Mouse (Mus musculus) layer of hippocampus, postnatal 14 days (tissue): ENCODE measurements around the gene Gm28635. TPM values are rescaled to one million over a fixed set of nuclear protein-coding genes. Genes with fewer than 3 reads are reported as not detected.
A peak's percentile ranks its signal among the peaks of the same experiment; 100 is the strongest.

Experiments used
- DNase-seq, 2 experiments: peaks; one replicate each; pipeline ENCODE4 v3.0.0; 2021 to 2022; ENCODE audit warnings: low spot score in 2 of 2, mixed read lengths in 1 of 2
- long read RNA-seq, 2 experiments: library from polyadenylated mRNA; stranded (forward); transcript quantifications; one replicate each; pipeline ENCODE4 v2.0.0; 2021
- total RNA-seq, 2 experiments: library from RNA; stranded (reverse); gene quantifications; 2 replicates each; pipeline ENCODE4 v1.2.3; 2021

Gene Gm28635
- 1 to 10 TPM; 2.9 to 9.8 TPM for total RNA-seq
- long read RNA-seq, experiment 1 = 0 reads
- long read RNA-seq, experiment 2 = 0 reads

DNA sequence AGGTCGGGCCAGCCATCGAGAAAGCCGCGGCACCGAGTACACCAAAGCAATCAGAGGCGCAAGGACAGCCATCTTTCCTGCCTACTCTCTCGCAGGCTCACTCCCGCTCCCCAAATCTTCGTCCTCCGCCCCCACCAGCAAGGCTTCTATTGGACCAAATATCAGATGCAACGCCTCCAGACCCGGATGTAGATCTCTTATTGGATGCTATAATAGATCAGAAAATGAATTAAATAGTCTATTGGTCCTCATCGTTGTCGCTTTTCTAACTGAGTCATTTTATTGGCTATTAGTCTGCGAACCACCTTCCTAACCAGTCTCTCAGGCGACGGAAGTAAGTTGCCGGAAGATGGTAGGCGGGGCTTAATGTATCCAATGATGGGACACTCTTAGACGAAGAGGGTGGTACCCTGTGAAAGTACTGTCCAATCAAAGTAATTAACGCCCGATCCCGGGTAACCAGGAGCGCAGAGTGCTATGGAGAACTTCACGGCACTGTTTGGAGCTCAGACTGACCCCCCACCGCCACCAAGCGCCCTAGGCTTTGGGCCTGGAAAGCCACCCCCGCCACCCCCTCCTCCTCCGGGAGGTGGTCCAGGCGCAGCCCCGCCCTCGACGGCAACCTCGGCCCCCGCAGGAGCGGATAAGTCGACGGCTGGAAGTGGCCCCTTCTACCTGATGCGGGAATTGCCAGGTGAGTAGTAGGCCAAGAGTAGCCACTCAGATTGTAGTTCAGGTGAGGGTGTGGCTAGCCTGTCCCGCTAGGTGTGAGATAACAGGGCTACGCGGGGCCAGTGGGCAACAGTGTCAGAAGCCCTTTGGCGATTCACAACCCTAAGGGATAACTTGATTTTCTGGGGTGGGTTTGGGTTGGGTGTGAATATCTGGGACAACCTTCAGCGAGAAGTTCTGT lies at the start of gene Gm28635, which contains the start of gene Med19:
Gene Gm28635 (minus strand): TSS at position 74 of the 913 bp plus-strand sequence.
Gene Med19 (plus strand): TSS at position 435 of the 913 bp plus-strand sequence.
- peak; percentile 86 to 99 for DNase-seq

- DNase-seq = peak; percentile 88 to 97
Observed at GRCm38 (mm10) chr2:84727172-84727858, 49.5 kb upstream of the Gm28635 start, which contains the start of gene Clp1. Gene Clp1, minus strand, starts transcription at chr2:84727350.

GRCm38 (mm10) chr2:84726716-84727115 lies 48.9 kb upstream of the Gm28635 start:
- no peak for DNase-seq

DNA sequence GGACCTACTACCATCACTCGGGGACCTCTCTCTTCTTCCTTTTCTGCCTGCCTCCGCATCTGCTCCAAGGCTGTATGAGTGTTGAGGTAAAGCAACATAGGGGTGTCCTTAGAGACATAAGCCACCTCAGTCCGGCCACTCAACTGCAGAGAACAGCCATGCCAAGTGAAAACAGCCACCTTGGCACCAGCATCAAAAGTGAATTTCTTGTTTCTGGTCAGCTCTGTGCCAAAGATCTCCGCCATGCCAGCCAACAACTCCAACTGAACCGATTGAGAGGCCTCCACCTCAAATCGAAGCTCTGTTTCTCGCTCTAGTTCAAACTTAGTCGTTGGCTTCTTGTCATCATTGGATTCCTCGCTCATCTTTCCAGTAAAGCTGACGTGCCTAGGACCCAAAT lies 47.9 kb upstream of the Gm28635 start:
- DNase-seq = no peak

DNA sequence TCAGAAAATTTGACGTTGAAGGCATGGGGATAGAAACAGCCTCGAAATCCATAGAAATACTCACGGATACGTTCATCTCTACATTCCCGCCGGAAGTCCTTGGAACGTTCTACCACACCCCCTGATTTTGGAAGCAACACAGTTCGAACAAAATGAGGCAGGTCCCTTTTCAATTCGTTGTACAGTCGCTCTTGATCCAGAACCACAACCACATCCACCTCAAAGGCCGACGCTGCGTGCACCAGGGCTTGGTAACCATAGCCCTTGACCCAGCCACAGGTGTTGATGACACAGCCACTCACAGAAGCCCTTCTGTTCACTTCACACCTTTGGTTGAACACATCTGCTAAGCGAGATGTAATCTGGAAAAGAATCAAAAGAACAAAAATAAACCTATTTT lies 46.0 kb upstream of the Gm28635 start:
- no peak for DNase-seq

GRCm38 (mm10) chr2:84721182-84721581 lies 43.3 kb upstream of the Gm28635 start:
- no peak for DNase-seq

GRCm38 (mm10) chr2:84720718-84721117 lies 42.9 kb upstream of the Gm28635 start:
- no peak for DNase-seq

- no peak for DNase-seq
Observed at GRCm38 (mm10) chr2:84717357-84717756, 39.5 kb upstream of the Gm28635 start.

DNA sequence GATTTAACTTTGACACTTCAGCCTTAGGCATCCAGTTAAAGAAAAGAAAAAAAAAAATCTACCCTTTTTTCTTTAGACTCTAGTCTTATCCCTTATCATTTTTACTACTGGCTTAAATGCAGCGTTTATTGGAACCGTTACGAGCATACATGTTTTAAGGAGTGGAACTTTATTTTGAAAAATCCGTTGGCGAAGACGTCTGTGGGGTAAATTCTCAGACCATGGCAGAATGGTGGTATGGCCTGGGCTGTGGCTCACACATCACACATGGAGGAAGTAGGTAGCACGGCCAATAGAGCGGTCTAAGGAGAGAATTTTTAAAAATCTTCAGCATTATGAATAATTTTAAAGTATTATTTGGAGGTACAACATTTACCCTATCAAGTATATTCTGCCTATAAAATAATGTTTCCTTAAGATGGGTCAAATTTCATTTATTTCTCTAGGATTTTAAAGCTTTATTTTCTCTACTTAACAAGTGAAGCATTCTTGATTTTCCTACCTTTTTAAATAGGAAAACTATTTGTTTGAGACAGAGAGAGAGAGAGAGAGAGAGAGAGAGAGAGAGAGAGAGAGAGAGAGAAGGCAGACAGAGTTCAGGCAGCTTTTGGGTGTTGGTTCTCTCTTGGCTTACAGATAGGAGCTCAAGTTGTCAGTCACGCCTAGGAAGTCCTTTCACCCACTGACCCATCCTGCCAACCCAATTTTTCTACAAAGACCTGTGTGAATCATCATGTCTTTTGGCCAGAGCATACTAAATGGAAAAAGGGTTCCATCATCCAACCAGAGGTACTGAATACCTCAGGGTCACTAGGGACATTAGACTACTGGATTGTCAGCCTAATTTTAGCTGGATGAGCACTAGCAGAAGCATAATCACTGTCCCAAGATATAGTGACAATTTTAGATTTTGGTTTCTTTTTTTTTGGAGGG lies 38.8 kb upstream of the Gm28635 start:
- no peak for DNase-seq

GRCm38 (mm10) chr2:84715562-84716361 lies 37.9 kb upstream of the Gm28635 start:
- peak; percentile 74 to 95 for DNase-seq

DNA sequence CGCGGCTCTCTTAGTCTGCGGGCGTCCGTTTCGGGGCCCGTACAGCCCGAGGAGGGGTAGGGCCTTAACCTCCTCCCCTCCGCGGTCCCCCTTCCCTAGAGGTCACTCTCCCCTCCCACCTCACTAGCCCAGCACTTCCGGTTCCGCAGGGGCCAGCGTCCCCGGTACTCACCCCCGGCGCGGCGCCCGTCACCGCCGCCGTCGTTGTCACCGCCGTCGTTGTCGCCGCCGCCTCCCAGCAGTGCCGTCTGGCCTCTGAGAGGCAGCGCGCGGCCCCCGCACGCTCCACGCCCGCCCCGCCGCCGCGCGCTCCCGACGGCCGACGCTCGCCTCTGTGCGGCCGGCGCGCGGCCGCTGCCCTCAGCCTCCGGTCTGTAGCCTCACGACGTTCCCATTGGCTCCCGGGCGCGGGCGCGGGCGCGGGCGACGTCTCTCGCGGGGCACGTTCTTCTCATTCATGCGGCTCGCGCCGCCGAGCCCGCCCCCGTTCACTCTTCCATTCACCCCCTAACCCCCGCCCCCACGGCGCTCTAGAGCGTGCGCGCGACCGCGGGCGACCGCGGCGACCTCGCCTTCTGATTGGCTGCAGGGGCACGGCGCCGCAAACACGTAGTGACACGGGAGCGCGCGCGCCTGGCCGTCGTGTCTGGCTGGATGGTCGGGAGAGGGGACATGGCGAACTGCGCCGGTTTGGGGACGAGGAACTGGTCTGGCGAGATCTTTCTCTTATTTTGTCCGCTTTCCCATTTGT lies 37.1 kb upstream of the Gm28635 start, which contains the start of gene Zdhhc5:
Gene Zdhhc5 (minus strand): TSS at position 370 of the 751 bp plus-strand sequence.
- DNase-seq = peak; percentile 99

GRCm38 (mm10) chr2:84714422-84714810 lies 36.6 kb upstream of the Gm28635 start:
- DNase-seq = peak in 1 of 2 experiments; percentile 29

- no peak for DNase-seq
Observed at GRCm38 (mm10) chr2:84711898-84712297, 34.1 kb upstream of the Gm28635 start.

DNA sequence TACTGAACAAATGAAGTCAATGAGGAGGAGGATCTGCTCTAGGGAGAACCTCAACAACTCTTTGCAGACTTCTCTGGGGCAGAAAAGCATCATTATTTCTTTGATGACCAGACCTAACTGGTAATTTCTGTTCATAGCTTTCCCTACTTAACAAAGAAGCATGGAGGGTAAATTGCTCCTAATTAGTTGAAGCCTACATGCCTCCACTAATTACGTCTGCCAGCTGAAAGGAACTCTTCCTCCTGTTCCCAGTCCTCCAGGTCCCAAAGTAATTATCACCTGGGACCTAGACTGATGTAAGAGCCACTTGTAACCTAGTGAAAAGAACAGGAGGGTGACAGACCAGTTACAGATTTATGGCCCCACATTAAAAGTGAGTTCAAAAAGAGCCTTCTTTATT lies 29.7 kb upstream of the Gm28635 start:
- no peak for DNase-seq

GRCm38 (mm10) chr2:84705295-84705694 lies 27.5 kb upstream of the Gm28635 start:
- DNase-seq = no peak

- no peak for DNase-seq
Observed at GRCm38 (mm10) chr2:84704329-84704728, 26.5 kb upstream of the Gm28635 start.

DNA sequence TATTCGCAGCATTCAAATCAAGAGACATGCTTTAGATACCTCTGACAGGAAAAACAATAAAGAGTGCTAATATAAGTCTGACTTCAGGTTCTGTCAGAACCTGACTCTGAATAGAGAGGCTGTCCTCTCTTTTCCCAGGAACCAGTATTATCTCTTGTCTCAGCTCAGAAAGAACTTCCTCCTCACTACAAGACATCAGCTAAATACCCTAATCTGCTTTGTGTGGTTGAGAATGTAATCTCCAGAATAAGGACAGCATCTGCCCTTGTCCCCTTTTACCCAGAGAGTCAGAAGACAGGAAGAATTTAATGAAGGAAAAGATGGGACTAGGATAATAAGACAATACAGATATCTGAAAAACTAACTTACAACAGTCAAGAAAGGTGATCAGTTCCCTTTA lies 25.7 kb upstream of the Gm28635 start:
- no peak for DNase-seq

- no peak for DNase-seq
Observed at GRCm38 (mm10) chr2:84695007-84695695, 17.3 kb upstream of the Gm28635 start.

DNA sequence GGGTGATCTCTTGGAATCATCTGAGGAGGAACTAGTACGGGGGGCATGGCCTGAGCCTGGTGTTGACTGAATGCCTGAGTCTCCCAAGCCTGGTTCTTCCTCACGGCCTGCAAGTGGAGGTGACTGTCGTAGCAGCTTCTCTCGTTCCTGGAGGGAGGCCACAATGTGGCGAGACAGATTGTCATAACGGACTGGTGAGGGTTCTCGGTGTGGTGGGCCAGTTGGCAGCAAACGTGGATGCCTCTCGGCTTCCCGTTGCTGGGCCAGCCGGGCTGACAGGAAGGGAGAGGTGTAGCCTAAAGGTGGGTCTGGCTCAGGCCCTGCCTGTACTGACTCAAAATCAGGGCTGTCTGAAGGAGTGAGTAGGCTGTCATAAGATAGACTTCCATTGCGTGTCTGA lies 12.2 kb upstream of the Gm28635 start:
- DNase-seq = no peak
